Mouse (Mus musculus) liver, embryonic 13.5 days (tissue): ENCODE data around the gene Clec12b. TPM values are rescaled to one million over a fixed set of nuclear protein-coding genes. Genes with fewer than 3 reads are reported as not detected.
"Not testable (repeated sequence)": the region's sequence is repeated elsewhere in the genome, so short reads cannot be mapped to it uniquely, and the experiment has no call there.

Source experiments
- ATAC-seq: fragments of 200-750 bp; cut with Nextera tagmentation; 2 replicates; pipeline ENCODE4 v1.8.0; 2017; ENCODE audit warnings: low read depth, mild to moderate bottlenecking, moderate number of reproducible peaks, moderate library complexity
- DNase-seq: peaks from one replicate; pipeline ENCODE4 v3.0.0; 2022
- H3K27ac ChIP-seq: fragments of 300-500 bp; sonication (generic); 2 replicates; pipeline ENCODE4 v1.5.1; 2015; ENCODE audit warnings: moderate library complexity, mild to moderate bottlenecking, inconsistent platforms
- H3K27me3 ChIP-seq: fragments of 300-500 bp; sonication (generic); 2 replicates; pipeline ENCODE4 v1.6.1; 2015; ENCODE audit warnings: mild to moderate bottlenecking, inconsistent platforms
- H3K36me3 ChIP-seq: fragments of 300-500 bp; sonication (generic); 2 replicates; pipeline ENCODE4 v1.6.1; 2015; ENCODE audit warnings: mild to moderate bottlenecking, inconsistent platforms
- H3K4me1 ChIP-seq: fragments of 300-500 bp; sonication (generic); replicated peaks from 2 replicates; pipeline ENCODE4 v1.6.1; 2015; ENCODE audit warnings: inconsistent platforms
- H3K4me2 ChIP-seq: fragments of 300-500 bp; sonication (generic); 2 replicates; pipeline ENCODE4 v1.6.1; 2015; ENCODE audit warnings: inconsistent platforms, mild to moderate bottlenecking, moderate library complexity
- H3K4me3 ChIP-seq: fragments of 300-500 bp; sonication (generic); replicated peaks from 2 replicates; pipeline ENCODE4 v1.5.1; 2015; ENCODE audit warnings: mild to moderate bottlenecking, inconsistent platforms
- H3K9ac ChIP-seq: fragments of 300-500 bp; sonication (generic); 2 replicates; pipeline ENCODE4 v1.6.1; 2015; ENCODE audit warnings: mild to moderate bottlenecking, inconsistent platforms
- H3K9me3 ChIP-seq: fragments of 300-500 bp; sonication (generic); replicated peaks from 2 replicates; pipeline ENCODE4 v1.6.1; 2016; ENCODE audit warnings: inconsistent platforms
- WGBS: fragments of 180-500 bp; shearing (Covaris S2); methylation state at CpG from one replicate; pipeline ENCODE4 v1.1.7; 2015; ENCODE audit not compliant: insufficient replicate concordance; 5-methylcytosine and 5-hydroxymethylcytosine counted together
- polyA plus RNA-seq: library from polyadenylated mRNA; unstranded; fragments of >200 nt; fragmentation: Nextera tagmentation; extraction: Ambion mirVana; gene quantifications from 2 replicates; pipeline ENCODE4 v1.2.1, GENCODE M21; 2015

Clec12b gene
- polyA plus RNA-seq, 1 experiment from 2014 or later: 0.09 TPM

- ATAC-seq: no peak
- H3K4me3 ChIP-seq: no peak overlapping the region
- no peaks in the 10 kb centered on the region for H3K36me3 ChIP-seq
- H3K27me3 ChIP-seq: no peaks in the 10 kb centered on the region
- no peak for DNase-seq
- H3K27ac ChIP-seq: no peak overlapping the region
- no peaks in the 10 kb centered on the region for H3K4me1 ChIP-seq
- WGBS: 54% methylated on average over 7 of the region's 7 CpGs
- no peaks in the 10 kb centered on the region for H3K9me3 ChIP-seq
- no peak overlapping the region for H3K9ac ChIP-seq
- no peak overlapping the region for H3K4me2 ChIP-seq
Measured at GRCm38 (mm10) chr6:129369374-129370132, 16.1 kb downstream of the Clec12b start.

- Histone ChIP-seq H3K4me1 (no peaks in the 10 kb centered on the region; the same call in 1 of the 2 replicates), H3K4me2 (no peak overlapping the region), H3K9me3 (no peaks in the 10 kb centered on the region), H3K4me3 (no peak overlapping the region), H3K36me3 (no peaks in the 10 kb centered on the region), H3K27ac (no peak overlapping the region), H3K9ac (no peak overlapping the region), H3K27me3 (no peaks in the 10 kb centered on the region)
- WGBS: 5% methylated on average over 6 of the region's 6 CpGs
- DNase-seq (no peak), ATAC-seq (no peak)
Measured at GRCm38 (mm10) chr6:129365959-129366359, 19.7 kb downstream of the Clec12b start.

GRCm38 (mm10) chr6:129363942-129364341, 21.7 kb downstream of the Clec12b start:
- Histone ChIP-seq H3K9me3 (no peaks in the 10 kb centered on the region), H3K27me3 (no peaks in the 10 kb centered on the region), H3K4me1 (no peaks in the 10 kb centered on the region; the same call in 1 of the 2 replicates), H3K4me3 (no peak overlapping the region), H3K4me2 (no peak overlapping the region), H3K9ac (no peak overlapping the region), H3K27ac (no peak overlapping the region), H3K36me3 (no peaks in the 10 kb centered on the region)
- ATAC-seq (no peak), DNase-seq (no peak)
- 33% methylated on average over 1 of the region's 1 CpGs for WGBS

GRCm38 (mm10) chr6:129359515-129359914, 26.2 kb downstream of the Clec12b start:
- WGBS: 79% methylated on average over 2 of the region's 2 CpGs
- no peak overlapping the region for H3K27ac ChIP-seq
- DNase-seq (no peak), ATAC-seq (no peak)
- H3K4me3 ChIP-seq: no peak overlapping the region
- no peaks in the 10 kb centered on the region for H3K36me3 ChIP-seq
- H3K27me3 ChIP-seq: no peaks in the 10 kb centered on the region
- H3K9me3 ChIP-seq: no peaks in the 10 kb centered on the region
- no peaks in the 10 kb centered on the region; the same call in 1 of the 2 replicates for H3K4me1 ChIP-seq
- H3K9ac ChIP-seq: no peak overlapping the region
- H3K4me2 ChIP-seq: no peak overlapping the region

- Histone ChIP-seq H3K4me2 (no peak overlapping the region), H3K9me3 (no peaks in the 10 kb centered on the region), H3K4me1 (no peaks in the 10 kb centered on the region), H3K9ac (no peak overlapping the region), H3K4me3 (no peak overlapping the region), H3K27ac (no peak overlapping the region), H3K36me3 (no peaks in the 10 kb centered on the region), H3K27me3 (no peaks in the 10 kb centered on the region)
- no peak for ATAC-seq
- DNase-seq: no peak
Measured at GRCm38 (mm10) chr6:129356430-129356829, 29.2 kb downstream of the Clec12b start.

GRCm38 (mm10) chr6:129355774-129356173, 29.9 kb downstream of the Clec12b start:
- no peak for ATAC-seq
- Histone ChIP-seq H3K4me3 (no peak overlapping the region), H3K27ac (no peak overlapping the region), H3K9me3 (no peaks in the 10 kb centered on the region), H3K4me1 (no peaks in the 10 kb centered on the region), H3K9ac (no peak overlapping the region), H3K27me3 (no peaks in the 10 kb centered on the region), H3K36me3 (no peaks in the 10 kb centered on the region), H3K4me2 (no peak overlapping the region)
- DNase-seq: no peak
- WGBS: 80% methylated on average over 2 of the region's 2 CpGs

- peaks cover 5% of the 10 kb centered on the region; the same call in 1 of the 2 replicates for H3K4me1 ChIP-seq
- H3K36me3 ChIP-seq: no peaks in the 10 kb centered on the region
- no peaks in the 10 kb centered on the region for H3K9me3 ChIP-seq
- no peak overlapping the region for H3K4me3 ChIP-seq
- DNase-seq (no peak), ATAC-seq (no peak)
- WGBS: 94% methylated on average over 3 of the region's 3 CpGs
- no peak overlapping the region for H3K4me2 ChIP-seq
- H3K27ac ChIP-seq: no peak overlapping the region
- H3K27me3 ChIP-seq: no peaks in the 10 kb centered on the region
- no peak overlapping the region for H3K9ac ChIP-seq
Measured at GRCm38 (mm10) chr6:129351091-129351490, 34.6 kb downstream of the Clec12b start.

GRCm38 (mm10) chr6:129349524-129350352, 35.9 kb downstream of the Clec12b start:
- Histone ChIP-seq H3K9me3 (no peaks in the 10 kb centered on the region), H3K4me1 (peaks cover 5% of the 10 kb centered on the region; the same call in 1 of the 2 replicates), H3K4me3 (no peak overlapping the region), H3K27ac (peak overlapping the region; percentile 34; the same call in 1 of the 2 replicates), H3K4me2 (no peak overlapping the region), H3K27me3 (no peaks in the 10 kb centered on the region), H3K36me3 (no peaks in the 10 kb centered on the region), H3K9ac (no peak overlapping the region)
- WGBS: 18% methylated on average over 4 of the region's 4 CpGs
- peak; percentile 77 for ATAC-seq
- DNase-seq: peak; percentile 21

GRCm38 (mm10) chr6:129344408-129344807, 41.3 kb downstream of the Clec12b start:
- no peak for DNase-seq
- H3K4me3 ChIP-seq: no peak overlapping the region
- H3K36me3 ChIP-seq: no peaks in the 10 kb centered on the region
- no peak overlapping the region for H3K27ac ChIP-seq
- no peaks in the 10 kb centered on the region for H3K9me3 ChIP-seq
- WGBS: 38% methylated on average over 3 of the region's 3 CpGs
- no peak overlapping the region for H3K4me2 ChIP-seq
- H3K27me3 ChIP-seq: no peaks in the 10 kb centered on the region
- no peak for ATAC-seq
- H3K4me1 ChIP-seq: 0 out of 2 replicates have a peak, but pooled peaks cover under 1% of the 10 kb centered on the region
- no peak overlapping the region for H3K9ac ChIP-seq

GRCm38 (mm10) chr6:129342391-129342790, 43.3 kb downstream of the Clec12b start, which contains the start of gene Clec12a:
Clec12a (plus strand) TSS chr6:129342691.
- not testable (repeated sequence) for H3K9me3 ChIP-seq, H3K9ac ChIP-seq, DNase-seq, H3K27ac ChIP-seq, H3K27me3 ChIP-seq, ATAC-seq, H3K36me3 ChIP-seq, H3K4me3 ChIP-seq, H3K4me1 ChIP-seq, H3K4me2 ChIP-seq
- WGBS: 62% methylated on average over 4 of the region's 4 CpGs

- no peak overlapping the region for H3K9ac ChIP-seq
- no peak overlapping the region for H3K27ac ChIP-seq
- H3K4me2 ChIP-seq: no peak overlapping the region
- ATAC-seq (no peak), DNase-seq (no peak)
- H3K36me3 ChIP-seq: no peaks in the 10 kb centered on the region
- no peak overlapping the region for H3K4me3 ChIP-seq
- WGBS: 38% methylated on average over 1 of the region's 1 CpGs
- H3K9me3 ChIP-seq: no peaks in the 10 kb centered on the region
- no peaks in the 10 kb centered on the region for H3K4me1 ChIP-seq
- H3K27me3 ChIP-seq: no peaks in the 10 kb centered on the region
Measured at GRCm38 (mm10) chr6:129337751-129338150, 47.9 kb downstream of the Clec12b start.
